Mouse (Mus musculus): ENCODE measurements around the gene Slc35c2.
A peak's percentile ranks its signal among the peaks of the same experiment; 100 is the strongest.

The Slc35c2 gene

GRCm38 (mm10) chr2:165312381-165312780 lies 24.7 kb upstream of the Slc35c2 start:
- no peak for DNase-seq (ENCODE audit: low spot score)

GRCm38 (mm10) chr2:165311577-165311976 lies 23.9 kb upstream of the Slc35c2 start:
- no peak for DNase-seq (ENCODE audit: low spot score)

DNA sequence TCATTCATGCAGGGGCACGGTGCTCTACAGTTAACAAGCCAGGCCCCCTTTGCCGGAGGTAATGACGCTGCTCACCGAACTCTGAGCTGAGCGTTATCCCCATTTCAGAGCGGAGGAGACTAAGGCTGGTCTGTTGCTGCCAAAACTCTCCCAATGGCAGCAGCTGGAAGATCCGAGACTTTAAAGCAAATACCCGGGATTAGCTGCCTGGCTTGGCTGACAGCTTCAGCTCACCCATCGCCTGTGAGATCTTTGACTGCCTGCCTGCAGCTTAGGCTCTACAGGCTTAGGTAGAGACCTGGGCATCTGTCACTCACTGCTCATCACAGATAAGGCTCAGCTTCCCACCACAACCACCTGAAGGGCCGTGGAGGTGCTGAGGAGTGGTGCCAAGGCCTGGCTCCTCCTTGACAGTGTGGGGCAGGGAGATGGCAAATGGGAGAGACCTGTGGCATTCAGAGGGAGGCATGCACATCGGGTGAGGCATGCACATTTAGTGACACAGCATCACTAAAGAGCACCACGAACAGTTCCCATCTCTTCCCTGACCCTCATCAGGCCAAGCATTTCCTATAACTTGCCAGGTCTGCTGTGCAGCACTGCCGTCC lies 23.3 kb upstream of the Slc35c2 start:
- no peak for DNase-seq (ENCODE audit: low spot score)

DNA sequence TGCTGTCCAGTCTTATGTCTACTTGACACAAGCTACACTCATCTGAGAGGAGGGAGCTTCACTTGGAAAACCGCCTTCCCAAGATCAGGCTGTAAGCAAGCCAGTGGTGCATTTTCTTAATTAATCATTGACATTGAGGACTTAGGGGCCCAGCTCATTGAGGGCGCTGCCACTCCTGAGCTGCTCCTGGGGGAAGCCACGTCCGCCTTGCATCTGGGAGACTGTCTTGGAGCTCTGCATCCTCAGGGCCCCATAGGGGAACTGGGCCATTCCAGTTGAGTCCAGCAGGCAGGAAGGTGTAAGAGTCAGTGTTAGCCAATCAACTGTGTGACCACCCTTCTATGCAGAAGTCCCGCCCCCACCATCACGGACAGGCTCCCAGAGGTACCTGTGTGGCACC lies 20.1 kb upstream of the Slc35c2 start:
- no peak for DNase-seq (ENCODE audit: low spot score)

DNA sequence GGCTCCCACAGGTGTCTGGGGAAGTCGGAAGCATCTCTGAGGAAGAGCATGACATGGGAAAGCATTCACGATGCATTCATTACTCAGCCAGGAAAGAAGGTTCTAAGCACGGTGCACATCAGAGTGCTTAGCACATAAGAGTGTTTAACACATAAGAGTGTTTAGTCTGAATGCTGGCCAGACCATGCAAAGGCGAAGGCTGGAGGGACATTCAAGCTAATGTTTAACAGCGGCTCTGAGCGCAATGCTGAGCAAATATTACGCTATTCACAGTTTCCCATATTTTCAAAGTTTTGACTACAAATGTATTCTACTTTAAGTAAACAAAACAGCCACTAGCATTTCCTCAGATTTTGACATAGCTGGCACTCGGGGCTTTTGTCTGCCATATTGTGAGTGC lies 17.8 kb upstream of the Slc35c2 start:
- DNase-seq (ENCODE audit: low spot score), result no peak

- DNase-seq (ENCODE audit: low spot score), result no peak
Measured at GRCm38 (mm10) chr2:165304819-165305218, 17.1 kb upstream of the Slc35c2 start.

GRCm38 (mm10) chr2:165303354-165304012 lies 15.8 kb upstream of the Slc35c2 start:
- no peak for DNase-seq (ENCODE audit: low spot score)

DNA sequence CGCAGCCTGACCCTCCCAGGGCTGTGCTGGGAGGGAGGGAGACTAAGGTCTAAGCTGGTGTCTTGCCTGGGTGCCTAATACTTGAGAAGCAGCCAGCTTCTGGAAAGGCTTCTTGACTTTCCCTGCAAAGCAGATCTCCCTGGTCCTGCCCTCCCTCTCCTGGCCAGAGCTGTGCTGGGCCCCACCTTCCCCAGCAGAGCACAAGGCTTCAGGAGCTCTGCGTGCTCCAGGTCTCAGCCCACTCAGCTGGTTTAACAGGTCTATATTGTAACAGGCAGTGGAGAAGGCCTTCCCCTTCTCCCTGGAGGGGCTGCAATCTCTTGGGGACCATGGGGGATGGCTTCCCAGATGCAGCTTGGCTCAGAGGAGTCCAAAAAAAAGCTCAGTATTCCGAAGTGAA lies 13.7 kb upstream of the Slc35c2 start:
- no peak for DNase-seq (ENCODE audit: low spot score)

DNA sequence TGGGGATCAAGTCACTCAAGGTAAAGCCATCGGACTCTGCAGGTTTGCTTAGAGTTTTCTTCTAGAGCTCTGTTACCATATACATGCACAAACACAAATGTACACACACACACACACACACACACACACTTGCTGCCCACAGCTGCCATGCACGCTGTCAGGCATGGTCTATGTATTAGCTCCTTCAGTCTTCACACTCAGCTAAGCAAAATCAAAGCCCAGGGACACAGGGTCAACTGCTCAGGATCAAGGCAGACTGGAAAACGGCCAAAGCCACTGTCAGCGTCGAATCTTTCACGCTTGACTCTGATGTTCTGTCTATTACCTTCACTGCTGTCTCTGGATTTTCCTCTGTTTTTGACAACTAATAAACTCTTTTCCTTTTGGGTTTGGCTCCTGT lies 13.2 kb upstream of the Slc35c2 start:
- DNase-seq (ENCODE audit: low spot score), result no peak

DNA sequence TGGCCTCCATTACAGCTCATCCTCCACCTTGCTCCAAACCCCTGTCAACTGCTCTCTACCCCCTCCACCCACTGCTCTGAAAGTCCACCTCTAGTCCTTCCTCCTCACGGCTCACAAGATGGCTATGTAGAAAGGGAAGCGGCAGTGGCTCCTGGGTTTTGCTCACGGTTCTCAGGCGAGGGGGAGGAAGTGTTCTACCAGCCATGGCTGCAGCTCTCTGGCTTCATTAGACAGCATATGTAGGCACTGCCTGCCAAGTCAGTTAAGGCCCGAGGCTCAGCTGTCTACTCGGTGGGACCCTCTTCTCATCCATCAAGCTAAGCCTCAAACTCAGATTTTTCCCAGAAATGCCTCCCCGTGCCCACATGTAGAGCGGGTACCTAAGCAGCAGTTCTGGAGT lies 12.8 kb upstream of the Slc35c2 start:
- no peak for DNase-seq (ENCODE audit: low spot score)

GRCm38 (mm10) chr2:165297429-165297828 lies 9.8 kb upstream of the Slc35c2 start:
- DNase-seq (ENCODE audit: low spot score), result no peak

GRCm38 (mm10) chr2:165296571-165296970 lies 8.9 kb upstream of the Slc35c2 start:
- DNase-seq (ENCODE audit: low spot score), result no peak

GRCm38 (mm10) chr2:165288315-165289031 lies 804 bp upstream of the Slc35c2 start:
- DNase-seq (ENCODE audit: low spot score), result no peak

DNA sequence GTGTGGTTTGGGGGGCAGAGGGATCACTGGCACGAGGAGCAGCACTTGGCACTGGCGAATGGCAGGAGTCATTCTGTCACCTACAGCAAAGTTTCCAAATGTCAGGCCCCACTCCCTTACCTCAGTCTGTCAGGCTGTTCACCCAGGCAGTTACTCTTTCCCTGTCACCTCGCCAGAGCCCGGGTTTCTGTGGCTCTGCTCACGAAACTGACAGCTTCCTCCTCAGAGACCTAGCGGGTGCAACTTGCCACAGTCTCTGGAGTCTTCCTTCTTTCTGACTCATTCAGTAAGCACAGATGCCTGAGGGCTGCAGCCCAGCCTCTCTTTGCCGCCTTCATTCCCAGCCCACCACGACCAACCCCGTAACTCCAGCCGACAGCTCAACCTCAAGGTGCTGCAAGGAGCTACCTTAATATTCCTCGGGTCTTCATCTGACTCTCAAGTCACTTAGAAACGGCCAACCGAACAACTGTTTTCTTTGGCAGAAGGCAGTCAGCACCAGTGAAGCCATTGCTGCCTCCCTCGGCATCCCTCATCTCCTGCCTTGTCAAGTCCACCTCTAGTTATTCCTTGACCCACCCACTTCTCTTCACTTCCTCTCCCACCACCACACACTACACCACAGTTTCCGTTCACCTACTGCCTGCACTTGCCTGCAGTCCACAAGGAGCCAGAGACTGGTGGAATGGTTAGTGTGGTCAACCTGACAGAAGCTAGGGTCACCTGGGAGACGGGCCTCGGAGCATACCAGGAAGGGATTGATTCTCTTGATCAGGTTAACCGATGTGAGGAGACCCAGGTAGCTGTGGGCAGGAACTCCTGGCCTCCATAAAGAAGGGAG lies 1.1 kb downstream of the Slc35c2 start:
- DNase-seq (ENCODE audit: low spot score), result no peak

- DNase-seq (ENCODE audit: low spot score), result no peak
Measured at GRCm38 (mm10) chr2:165285621-165286020, 2.0 kb downstream of the Slc35c2 start.

DNA sequence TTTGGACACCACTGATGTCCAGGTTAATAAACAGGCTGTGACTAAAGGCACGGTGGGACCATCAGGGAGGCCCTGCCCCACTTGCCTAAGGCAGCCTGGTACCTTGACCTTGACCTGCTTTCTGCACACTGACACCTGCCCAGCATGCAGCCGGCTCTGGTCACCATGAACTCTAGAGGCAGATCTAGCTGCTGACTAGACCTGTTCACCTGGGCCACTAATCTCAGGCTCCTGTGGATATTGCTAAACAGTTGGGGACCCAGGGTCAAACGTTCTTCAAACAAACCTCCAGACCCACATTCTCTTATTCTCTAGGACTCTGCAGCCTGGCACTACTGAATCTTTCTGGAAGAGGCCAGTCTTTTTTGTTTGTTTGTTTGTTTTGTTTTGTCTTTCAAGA lies 2.6 kb downstream of the Slc35c2 start:
- DNase-seq (ENCODE audit: low spot score), result no peak

DNA sequence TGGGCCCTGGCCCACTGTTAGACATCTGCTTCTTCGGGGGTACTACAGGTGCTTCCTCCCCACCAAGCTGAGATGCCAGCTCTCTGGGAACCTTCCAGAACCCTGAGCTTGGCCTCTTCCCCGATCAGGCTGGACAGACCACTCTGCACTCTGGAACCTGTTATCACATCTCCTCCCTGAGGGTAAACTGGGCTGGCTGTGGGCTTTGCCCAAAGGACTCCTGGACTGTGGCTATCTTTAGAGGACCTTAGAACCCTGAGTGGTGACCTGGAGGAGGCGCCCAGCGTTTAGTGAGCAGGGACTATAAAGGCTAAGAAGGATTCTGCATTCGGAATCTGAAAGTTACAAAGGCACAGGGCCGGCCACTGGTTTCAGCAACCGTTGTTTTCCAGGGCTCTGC lies 3.3 kb downstream of the Slc35c2 start:
- no peak for DNase-seq (ENCODE audit: low spot score)

GRCm38 (mm10) chr2:165283644-165284043 lies 4.0 kb downstream of the Slc35c2 start:
- DNase-seq (ENCODE audit: low spot score), result no peak

DNA sequence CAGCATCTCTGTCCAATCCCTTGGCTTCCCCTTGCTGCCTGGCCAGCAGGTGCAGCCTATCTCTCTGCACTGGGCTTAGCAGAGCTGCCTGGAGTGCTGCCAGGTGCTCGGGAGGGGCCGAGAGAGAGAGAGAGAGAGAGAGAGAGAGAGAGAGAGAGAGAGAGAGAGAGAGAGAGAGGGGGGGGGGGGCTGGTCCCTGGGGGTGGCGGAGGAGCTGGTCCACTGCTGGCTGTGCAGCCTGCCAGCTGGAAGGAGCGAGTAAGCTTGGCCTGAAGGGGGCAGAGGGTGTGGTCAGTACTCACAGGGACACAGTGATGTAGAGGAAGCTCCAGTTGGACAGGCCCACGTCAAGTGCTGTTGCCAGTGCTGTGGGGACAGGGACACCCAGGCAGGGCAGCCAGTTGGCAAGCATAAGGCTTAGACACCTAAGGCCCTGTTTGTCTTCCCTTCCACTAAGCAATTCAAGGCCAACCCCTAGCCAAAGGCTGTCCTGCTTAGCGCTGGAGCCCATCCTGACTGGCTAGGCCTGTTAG lies 5.8 kb downstream of the Slc35c2 start:
- no peak for DNase-seq (ENCODE audit: low spot score)

GRCm38 (mm10) chr2:165279351-165279750 lies 8.3 kb downstream of the Slc35c2 start:
- no peak for DNase-seq (ENCODE audit: low spot score)

DNA sequence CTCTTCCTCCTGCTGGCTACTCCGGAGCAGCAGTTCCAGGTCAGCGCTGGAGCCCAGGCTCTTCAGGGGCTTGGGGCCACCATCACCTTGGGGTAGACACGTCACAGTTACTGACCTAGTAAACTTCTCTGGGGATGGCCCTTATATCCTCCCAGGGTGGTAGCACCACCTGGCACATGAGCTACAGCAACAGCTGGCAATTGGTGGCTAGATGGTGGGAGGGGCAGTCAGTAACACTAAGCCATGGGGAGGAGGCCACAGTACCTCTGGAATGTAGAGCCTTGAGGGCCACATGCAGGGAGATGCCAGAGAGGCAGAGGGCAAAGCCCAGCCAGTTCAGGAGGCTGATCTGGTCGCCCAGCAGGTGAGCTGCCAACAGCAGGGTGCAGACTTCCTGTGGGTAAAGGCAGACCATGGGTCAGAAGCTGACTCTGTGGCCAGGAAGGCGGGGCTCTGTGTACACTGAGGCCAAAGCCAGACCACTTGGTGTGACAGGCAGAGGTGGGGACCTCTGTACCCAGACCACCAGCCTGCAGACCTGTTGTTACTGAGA lies 10.4 kb downstream of the Slc35c2 start:
- DNase-seq (ENCODE audit: low spot score), result no peak

- DNase-seq (ENCODE audit: low spot score), result peak; percentile 72
Measured at GRCm38 (mm10) chr2:165275824-165276223, 11.8 kb downstream of the Slc35c2 start.

Data from embryo, embryonic 10.5 days (tissue).